Mouse (Mus musculus): Measurements from ENCODE around the gene Pheta2. TPM values are rescaled to one million over a fixed set of nuclear protein-coding genes. Genes with fewer than 3 reads are reported as not detected.

The Pheta2 gene
- total RNA-seq (2021), result under 1 TPM; 0.27 to 0.40 TPM

DNA sequence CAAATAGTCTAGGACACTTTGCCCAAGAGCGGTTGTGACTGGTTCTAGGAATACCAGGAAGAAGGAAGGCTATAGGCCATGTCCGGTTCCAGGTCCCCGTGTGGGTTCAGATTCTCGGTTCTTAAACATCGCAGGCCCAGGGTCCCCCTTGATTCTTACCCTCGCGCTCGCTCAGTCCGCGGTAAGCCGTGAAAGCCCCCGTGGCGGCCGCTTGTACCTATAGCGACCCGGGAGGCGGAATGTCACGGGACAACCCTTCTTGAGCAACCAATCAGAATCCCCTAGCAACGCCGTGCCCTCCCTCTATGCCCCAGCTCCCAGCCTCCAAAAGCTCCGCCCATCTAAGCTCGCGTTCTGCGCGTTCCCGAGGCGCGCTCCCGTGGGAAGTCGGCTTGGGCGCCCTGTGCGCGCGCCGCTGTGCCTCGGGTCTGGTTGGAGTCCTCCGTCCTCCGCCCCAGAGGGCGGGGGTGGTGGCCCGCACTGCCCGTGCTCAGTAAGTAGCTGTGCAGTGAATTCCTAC is at the start of gene Pheta2, which contains the start of the genes Naga and Smdt1:
Pheta2 (plus strand) TSS at position 350 of the 520 bp plus-strand sequence.
Naga (minus strand) TSS at position 333 of the 520 bp plus-strand sequence.
Smdt1 (plus strand) TSS at position 367 of the 520 bp plus-strand sequence.
- peak; percentile 93 to 94 for DNase-seq

DNA sequence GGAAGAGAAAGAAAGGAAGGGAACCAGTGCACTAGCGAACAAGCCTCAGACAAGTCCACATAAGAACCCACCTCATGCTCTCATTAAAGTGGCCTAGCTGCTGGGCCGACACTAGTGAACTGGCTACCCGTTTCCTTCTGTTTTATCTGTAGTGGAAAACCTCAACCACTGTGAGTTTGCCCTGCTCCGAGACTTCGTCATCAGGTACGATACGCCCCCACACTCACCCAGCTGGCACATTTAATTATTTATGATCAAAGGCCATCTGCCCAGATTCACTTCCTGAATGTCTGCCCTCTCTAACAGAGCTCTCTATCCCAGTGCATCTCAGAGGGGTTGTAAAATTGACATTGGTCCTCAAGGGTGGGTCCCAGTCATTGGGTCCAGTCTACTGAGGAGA is 48.5 kb upstream of the Pheta2 start:
- DNase-seq, result no peak

DNA sequence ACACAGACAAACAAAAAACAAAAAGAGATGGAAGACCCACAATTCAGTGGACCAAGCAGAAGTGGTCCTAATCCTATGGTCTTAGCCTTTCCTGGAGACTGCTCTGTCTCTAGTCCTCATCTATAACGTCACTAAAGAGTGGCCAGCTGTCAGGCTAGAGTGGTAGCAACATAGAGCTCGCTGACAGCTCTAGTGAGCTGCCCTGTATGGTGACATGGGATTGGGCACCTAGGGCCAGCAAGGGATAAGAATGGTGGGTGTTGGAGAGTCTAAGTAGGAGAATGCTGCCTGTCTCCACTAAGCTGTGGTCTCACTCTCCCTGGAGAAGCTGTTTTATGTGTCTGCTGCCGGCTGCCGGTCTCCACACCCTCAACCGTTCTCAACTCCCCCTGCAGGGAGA is 45.9 kb upstream of the Pheta2 start:
- no peak for DNase-seq

GRCm38 (mm10) chr15:82293271-82293711 is 45.5 kb upstream of the Pheta2 start:
- DNase-seq, result no peak

DNA sequence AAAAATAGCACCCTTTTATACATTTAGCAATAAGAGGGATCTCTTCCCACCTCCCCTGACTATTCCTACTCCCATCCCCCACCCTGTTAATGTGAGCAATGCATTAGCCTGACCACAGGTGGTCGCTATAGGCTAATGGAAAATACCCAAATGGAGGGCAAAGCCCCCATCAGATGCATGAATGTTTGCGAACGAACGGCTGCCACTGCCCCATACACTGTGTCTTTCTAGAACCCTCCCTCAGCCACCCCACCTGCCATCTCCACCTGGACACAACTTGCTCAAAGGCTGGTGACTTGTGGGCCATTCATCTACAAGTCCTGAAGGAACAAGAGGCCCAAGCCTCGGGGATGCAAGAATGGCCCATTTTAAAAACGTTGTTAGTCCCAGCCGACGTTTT is 44.7 kb upstream of the Pheta2 start:
- no peak for DNase-seq

DNA sequence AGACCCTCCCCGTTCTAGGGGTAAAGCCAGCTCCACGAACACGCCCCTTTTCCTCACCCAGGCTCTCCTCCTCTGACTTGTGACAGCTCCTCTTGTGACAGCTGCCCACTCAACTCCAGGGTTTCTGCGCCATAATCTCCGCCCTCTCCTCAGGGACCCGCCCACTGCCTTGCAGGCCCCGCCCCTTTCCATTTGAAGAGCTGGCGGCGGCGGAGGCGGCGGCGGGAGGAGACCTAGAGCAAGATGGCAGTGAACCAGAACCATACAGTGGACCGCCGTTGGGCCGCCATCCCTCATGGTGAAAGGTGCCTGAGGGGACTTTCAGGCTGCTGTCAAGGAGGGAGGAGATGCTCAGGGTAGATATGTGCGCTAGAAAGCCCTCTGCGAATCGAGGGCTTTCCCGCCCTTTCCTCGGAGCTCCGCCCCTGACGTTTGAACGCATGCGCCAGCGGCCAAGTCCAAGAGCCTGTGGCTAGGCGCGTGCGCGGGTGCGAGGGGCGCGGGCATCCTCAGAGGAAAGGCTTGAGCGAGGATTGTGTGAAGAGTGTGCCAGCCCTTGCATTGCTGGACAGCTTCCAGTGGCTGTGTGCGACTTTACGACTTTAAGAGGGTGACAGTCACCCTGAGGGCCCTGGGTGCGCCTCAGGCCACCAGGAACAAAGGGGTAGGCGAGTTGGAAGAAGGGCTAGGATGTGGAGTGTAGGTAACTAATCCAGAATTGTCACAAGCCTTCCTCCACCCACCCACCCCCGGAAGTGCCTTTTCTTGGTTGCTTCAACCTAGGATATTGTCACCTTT is 39.8 kb upstream of the Pheta2 start, which contains the start of gene Wbp2nl:
Wbp2nl (plus strand) TSS at position 191 of the 798 bp plus-strand sequence.
- no peak for DNase-seq

- DNase-seq, result no peak
Measured at GRCm38 (mm10) chr15:82307107-82307506, 31.6 kb upstream of the Pheta2 start.

DNA sequence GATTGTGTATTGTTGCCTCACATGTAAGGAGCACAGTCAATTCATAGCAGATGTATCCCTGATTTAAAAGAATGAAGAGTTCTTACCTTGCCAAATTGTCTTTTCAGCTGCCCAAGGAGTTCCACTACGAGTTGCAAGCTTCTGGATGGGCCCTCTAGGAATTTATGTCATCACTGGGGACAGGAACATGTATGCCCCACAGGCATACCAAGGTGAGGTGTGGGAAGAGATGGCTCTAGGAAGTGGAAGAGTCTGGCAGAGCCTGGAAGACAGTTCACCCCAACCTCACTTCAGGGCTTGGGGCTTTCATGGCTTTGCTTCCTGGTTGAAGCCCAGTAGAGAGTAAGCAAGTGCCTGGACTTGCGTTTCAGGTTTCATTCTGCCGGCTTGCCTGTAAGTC is 30.3 kb upstream of the Pheta2 start:
- DNase-seq, result no peak

- DNase-seq, result no peak
Measured at GRCm38 (mm10) chr15:82317839-82318238, 20.9 kb upstream of the Pheta2 start.

GRCm38 (mm10) chr15:82319613-82320012 is 19.1 kb upstream of the Pheta2 start:
- DNase-seq, result no peak

DNA sequence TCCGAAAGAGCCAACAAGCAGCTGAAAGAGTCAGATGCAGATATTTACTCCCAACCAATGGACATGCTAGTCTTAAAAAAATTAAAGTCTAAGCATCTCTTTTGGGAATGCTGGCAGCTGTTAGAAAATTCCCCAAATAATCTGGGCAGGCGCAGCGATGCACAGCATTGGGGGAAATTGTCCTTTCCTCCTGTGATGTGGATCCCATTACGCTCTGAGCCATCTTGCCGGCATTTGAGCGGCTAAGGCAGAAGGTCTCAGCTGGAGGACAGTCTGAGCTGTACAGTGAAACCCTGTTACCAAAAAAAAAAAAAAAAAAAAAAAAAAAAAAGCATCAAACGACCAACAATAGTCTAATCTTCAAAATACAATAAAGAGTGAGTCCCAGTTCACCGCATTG is 16.5 kb upstream of the Pheta2 start:
- no peak for DNase-seq

GRCm38 (mm10) chr15:82325382-82325781 is 13.4 kb upstream of the Pheta2 start:
- DNase-seq, result no peak

- DNase-seq, result no peak
Measured at GRCm38 (mm10) chr15:82335194-82335593, 3.5 kb upstream of the Pheta2 start.

DNA sequence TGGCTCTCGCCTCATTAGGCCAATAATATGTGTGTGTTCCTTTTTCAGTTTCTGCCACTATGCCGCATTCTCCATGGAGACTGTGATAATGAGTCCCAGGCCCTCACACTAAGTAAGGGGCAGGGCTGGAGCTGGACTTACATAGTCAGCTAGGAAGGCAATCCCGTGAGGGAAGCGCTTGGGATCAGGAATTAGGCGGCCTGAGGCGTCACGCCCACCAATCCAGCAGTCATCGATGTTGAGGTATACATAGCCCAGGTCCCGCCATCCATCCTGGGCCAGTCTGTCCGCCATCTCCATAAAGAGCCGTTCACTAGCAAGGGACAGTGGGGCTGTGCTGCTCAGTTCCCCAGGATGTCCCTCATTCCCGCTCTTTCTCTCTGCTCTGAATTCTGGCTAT is 2.1 kb upstream of the Pheta2 start:
- DNase-seq, result no peak

- DNase-seq, result no peak
Measured at GRCm38 (mm10) chr15:82337875-82338274, 867 bp upstream of the Pheta2 start.

- no peak for DNase-seq
Measured at GRCm38 (mm10) chr15:82339150-82339549, 408 bp downstream of the Pheta2 start.

- DNase-seq, result no peak
Measured at GRCm38 (mm10) chr15:82339634-82340254, 1.0 kb downstream of the Pheta2 start.

GRCm38 (mm10) chr15:82340414-82341035 is 1.8 kb downstream of the Pheta2 start:
- DNase-seq, result no peak

- DNase-seq, result no peak
Measured at GRCm38 (mm10) chr15:82341036-82341501, 2.3 kb downstream of the Pheta2 start.

- no peak for DNase-seq
Measured at GRCm38 (mm10) chr15:82341675-82342542, 3.2 kb downstream of the Pheta2 start.

DNA sequence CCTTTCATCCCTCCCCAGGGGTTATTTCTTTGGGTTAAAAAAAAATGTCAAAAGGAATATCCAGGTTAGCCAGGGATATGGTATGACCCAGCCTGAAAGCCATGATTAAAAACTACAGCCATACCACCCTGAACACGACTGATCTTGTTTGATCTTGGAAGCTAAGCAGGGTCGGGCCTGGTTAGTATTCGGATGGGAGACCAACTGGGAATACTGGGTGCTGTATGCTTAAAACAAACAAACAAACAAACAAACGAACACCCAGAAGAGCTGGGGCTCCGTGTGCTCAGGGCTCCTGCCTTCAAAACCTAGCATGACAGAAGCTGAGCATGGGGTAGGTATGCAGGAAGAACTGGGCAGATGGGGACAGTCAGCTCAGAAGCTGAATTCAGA is 3.8 kb downstream of the Pheta2 start:
- no peak for DNase-seq

Data from layer of hippocampus, postnatal 36 days (tissue).